Mouse (Mus musculus): ENCODE measurements at regions not wholly inside any gene's neighbourhood (a gene's known extent, or its start where the extent isn't known, plus 50 kb on each side); places are given as distances from the start of the nearest gene placed in this dataset.
A peak's percentile ranks its signal among the peaks of the same experiment; 100 is the strongest.

- Histone ChIP-seq H3K4me3 (ENCODE audit: insufficient read depth, poor library complexity, severe bottlenecking) (no peak overlapping the region), H3K79me2 (ENCODE audit: control insufficient read depth, insufficient read depth) (no peaks in the 10 kb centered on the region), H3ac (ENCODE audit: control insufficient read depth, insufficient read length, low read depth) (no peak overlapping the region), H3K36me3 (ENCODE audit: control insufficient read depth, insufficient read depth) (no peaks in the 10 kb centered on the region), H3K79me3 (ENCODE audit: low read depth) (no peaks in the 10 kb centered on the region), H3K27me3 (ENCODE audit: control insufficient read depth, insufficient read depth, insufficient read length) (no peaks in the 10 kb centered on the region)
- TF ChIP-seq CEBPB (IDR thresholded peaks at IDR 0.05; ENCODE audit: low read depth) (no peak), CTCF (IDR thresholded peaks at IDR 0.05; ENCODE audit: control insufficient read depth, insufficient read depth, insufficient read length) (no peak), USF1 (IDR thresholded peaks at IDR 0.05; ENCODE audit: low read depth) (no peak), MYOD1 (IDR thresholded peaks at IDR 0.05; ENCODE audit: control insufficient read depth, insufficient read length, low read depth) (no peak), MYOG (IDR thresholded peaks at IDR 0.05; ENCODE audit: control insufficient read depth, extremely low read depth, insufficient read length) (no peak), MAX (IDR thresholded peaks at IDR 0.05) (no peak), FOSL1 (IDR thresholded peaks at IDR 0.05; ENCODE audit: insufficient read depth, low read length, poor library complexity, severe bottlenecking) (no peak)
Measured at GRCm38 (mm10) chr10:30470831-30471230, 129.7 kb downstream of the Trmt11 start.

DNA sequence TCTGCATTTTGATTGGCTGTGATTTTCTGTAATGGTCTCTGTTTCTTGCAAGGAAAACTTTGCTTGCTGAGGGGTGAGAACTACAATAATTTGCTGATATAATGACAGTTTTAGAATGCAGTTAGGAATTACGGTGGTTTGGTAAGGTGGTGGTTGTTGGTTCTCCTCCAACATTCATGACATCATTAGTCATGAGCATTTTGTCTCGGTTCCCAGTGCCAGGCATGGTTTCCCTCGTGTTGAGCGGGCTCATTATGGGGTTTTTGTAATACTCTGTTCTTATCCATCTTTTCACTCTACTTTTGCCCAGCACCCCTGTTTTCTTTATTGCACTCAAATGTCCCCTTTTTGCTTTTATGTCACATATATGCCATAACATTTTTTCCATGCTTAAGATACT, 149.9 kb downstream of the Trmt11 start:
- Histone ChIP-seq H3K27me3 (ENCODE audit: control insufficient read depth, insufficient read depth, insufficient read length) (no peaks in the 10 kb centered on the region), H3K36me3 (ENCODE audit: control insufficient read depth, insufficient read depth) (no peaks in the 10 kb centered on the region), H3K4me3 (ENCODE audit: insufficient read depth, poor library complexity, severe bottlenecking) (no peak overlapping the region), H3ac (ENCODE audit: control insufficient read depth, insufficient read length, low read depth) (no peak overlapping the region), H3K79me3 (ENCODE audit: low read depth) (no peaks in the 10 kb centered on the region), H3K79me2 (ENCODE audit: control insufficient read depth, insufficient read depth) (no peaks in the 10 kb centered on the region)
- TF ChIP-seq MYOG (IDR thresholded peaks at IDR 0.05; ENCODE audit: control insufficient read depth, extremely low read depth, insufficient read length) (no peak), USF1 (IDR thresholded peaks at IDR 0.05; ENCODE audit: low read depth) (no peak), CTCF (IDR thresholded peaks at IDR 0.05; ENCODE audit: control insufficient read depth, insufficient read depth, insufficient read length) (no peak), MAX (IDR thresholded peaks at IDR 0.05) (no peak), FOSL1 (IDR thresholded peaks at IDR 0.05; ENCODE audit: insufficient read depth, low read length, poor library complexity, severe bottlenecking) (no peak), CEBPB (IDR thresholded peaks at IDR 0.05; ENCODE audit: low read depth) (no peak), MYOD1 (IDR thresholded peaks at IDR 0.05; ENCODE audit: control insufficient read depth, insufficient read length, low read depth) (no peak)

GRCm38 (mm10) chr10:30447057-30447456, 153.5 kb downstream of the Trmt11 start:
- Histone ChIP-seq H3K4me3 (ENCODE audit: insufficient read depth, poor library complexity, severe bottlenecking) (no peak overlapping the region), H3K36me3 (ENCODE audit: control insufficient read depth, insufficient read depth) (no peaks in the 10 kb centered on the region), H3K79me3 (ENCODE audit: low read depth) (no peaks in the 10 kb centered on the region), H3K27me3 (ENCODE audit: control insufficient read depth, insufficient read depth, insufficient read length) (no peaks in the 10 kb centered on the region), H3K79me2 (ENCODE audit: control insufficient read depth, insufficient read depth) (no peaks in the 10 kb centered on the region), H3ac (ENCODE audit: control insufficient read depth, insufficient read length, low read depth) (no peak overlapping the region)
- TF ChIP-seq MAX (IDR thresholded peaks at IDR 0.05) = no peak
- peak; percentile 85 for TF ChIP-seq CEBPB (IDR thresholded peaks at IDR 0.05; ENCODE audit: low read depth)

- TF ChIP-seq USF1 (IDR thresholded peaks at IDR 0.05; ENCODE audit: low read depth) (no peak), FOSL1 (IDR thresholded peaks at IDR 0.05; ENCODE audit: insufficient read depth, low read length, poor library complexity, severe bottlenecking) (no peak), MYOD1 (IDR thresholded peaks at IDR 0.05; ENCODE audit: control insufficient read depth, insufficient read length, low read depth) (no peak), CTCF (IDR thresholded peaks at IDR 0.05; ENCODE audit: control insufficient read depth, insufficient read depth, insufficient read length) (no peak), MAX (IDR thresholded peaks at IDR 0.05) (no peak)
- H3K4me3 ChIP-seq (ENCODE audit: insufficient read depth, poor library complexity, severe bottlenecking) = no peak overlapping the region
- H3K79me3 ChIP-seq (ENCODE audit: low read depth) = no peaks in the 10 kb centered on the region
- no peaks in the 10 kb centered on the region for H3K36me3 ChIP-seq (ENCODE audit: control insufficient read depth, insufficient read depth)
- no peaks in the 10 kb centered on the region for H3K79me2 ChIP-seq (ENCODE audit: control insufficient read depth, insufficient read depth)
- H3K27me3 ChIP-seq (ENCODE audit: control insufficient read depth, insufficient read depth, insufficient read length) = no peaks in the 10 kb centered on the region
- no peak overlapping the region for H3ac ChIP-seq (ENCODE audit: control insufficient read depth, insufficient read length, low read depth)
Measured at GRCm38 (mm10) chr10:30446572-30446971, 154.0 kb downstream of the Trmt11 start.

DNA sequence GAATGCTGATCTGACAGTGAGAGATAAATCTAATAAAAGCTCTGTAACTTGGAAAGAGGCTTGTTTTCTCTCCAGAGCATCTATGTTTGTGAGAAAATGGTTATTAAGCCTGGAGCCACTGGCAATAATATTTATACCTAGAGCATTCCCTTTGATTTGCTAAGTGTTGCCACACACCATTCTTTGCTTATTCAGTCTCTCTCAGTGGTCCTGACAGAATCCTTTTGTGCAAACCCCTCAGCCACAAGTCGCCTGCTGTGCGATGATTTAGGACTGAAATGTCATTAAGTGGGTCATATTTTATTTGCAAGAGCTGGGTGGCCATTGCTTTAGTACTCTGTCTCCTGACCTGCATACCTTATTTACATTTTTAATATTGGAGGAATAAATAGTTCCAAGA, 160.7 kb downstream of the Trmt11 start:
- H3ac ChIP-seq (ENCODE audit: control insufficient read depth, insufficient read length, low read depth) = no peak overlapping the region
- H3K36me3 ChIP-seq (ENCODE audit: control insufficient read depth, insufficient read depth) = no peaks in the 10 kb centered on the region
- H3K79me3 ChIP-seq (ENCODE audit: low read depth) = no peaks in the 10 kb centered on the region
- no peak overlapping the region for H3K4me3 ChIP-seq (ENCODE audit: insufficient read depth, poor library complexity, severe bottlenecking)
- no peaks in the 10 kb centered on the region for H3K27me3 ChIP-seq (ENCODE audit: control insufficient read depth, insufficient read depth, insufficient read length)
- no peaks in the 10 kb centered on the region for H3K79me2 ChIP-seq (ENCODE audit: control insufficient read depth, insufficient read depth)
- TF ChIP-seq MYOG (IDR thresholded peaks at IDR 0.05; ENCODE audit: control insufficient read depth, extremely low read depth, insufficient read length) (no peak), MAX (IDR thresholded peaks at IDR 0.05) (no peak), MYOD1 (IDR thresholded peaks at IDR 0.05; ENCODE audit: control insufficient read depth, insufficient read length, low read depth) (no peak), CEBPB (IDR thresholded peaks at IDR 0.05; ENCODE audit: low read depth) (no peak)

DNA sequence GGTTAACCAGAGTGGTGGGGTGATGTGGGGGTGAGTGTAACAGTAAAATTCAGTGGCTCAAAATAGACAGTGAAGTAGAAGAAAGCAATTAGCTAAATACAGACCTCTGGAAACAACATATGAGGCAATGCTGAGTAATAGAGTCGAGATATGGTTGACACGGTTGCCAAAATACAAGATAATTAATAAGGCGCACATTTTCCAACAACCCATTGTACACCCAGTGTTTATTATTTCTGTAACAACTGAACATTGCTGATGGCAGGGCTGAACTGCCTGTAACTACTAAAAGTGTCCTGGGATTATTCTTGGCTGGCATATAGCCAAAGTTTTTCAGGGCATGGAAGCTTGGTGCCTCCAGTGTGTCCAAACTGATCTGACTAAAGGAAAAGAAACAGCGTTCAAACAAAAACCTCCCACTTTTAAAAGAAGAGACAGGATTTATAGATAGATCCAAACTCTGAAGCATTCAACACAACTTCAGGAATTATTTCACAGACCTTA, 174.1 kb downstream of the Trmt11 start:
- no peak for TF ChIP-seq USF1 (IDR thresholded peaks at IDR 0.05; ENCODE audit: low read depth)
- no peak for TF ChIP-seq MYOG (IDR thresholded peaks at IDR 0.05; ENCODE audit: control insufficient read depth, extremely low read depth, insufficient read length)
- no peak for TF ChIP-seq CTCF (IDR thresholded peaks at IDR 0.05; ENCODE audit: control insufficient read depth, insufficient read depth, insufficient read length)
- TF ChIP-seq MAX (IDR thresholded peaks at IDR 0.05) = no peak
- no peak for TF ChIP-seq MYOD1 (IDR thresholded peaks at IDR 0.05; ENCODE audit: control insufficient read depth, insufficient read length, low read depth)
- Histone ChIP-seq H3K4me3 (ENCODE audit: insufficient read depth, poor library complexity, severe bottlenecking) (no peak overlapping the region), H3K36me3 (ENCODE audit: control insufficient read depth, insufficient read depth) (no peaks in the 10 kb centered on the region), H3K79me2 (ENCODE audit: control insufficient read depth, insufficient read depth) (no peaks in the 10 kb centered on the region), H3ac (ENCODE audit: control insufficient read depth, insufficient read length, low read depth) (no peak overlapping the region), H3K27me3 (ENCODE audit: control insufficient read depth, insufficient read depth, insufficient read length) (no peaks in the 10 kb centered on the region), H3K79me3 (ENCODE audit: low read depth) (no peaks in the 10 kb centered on the region)

Data from C2C12 (cell line).